Mouse (Mus musculus) ES-E14 (cell line): Measurements from ENCODE around the gene Smc6.

Source experiments
- HCFC1 ChIP-seq: IDR thresholded peaks from 2 replicates; pipeline ENCODE4 v1.6.1; 2012; ENCODE audit warnings: low read length, inconsistent platforms, borderline replicate concordance; ENCODE audit not compliant: insufficient read depth
- MAFK ChIP-seq: IDR thresholded peaks from 2 replicates; pipeline ENCODE4 v1.6.1; 2014; ENCODE audit warnings: mild to moderate bottlenecking, low read depth, low read length, inconsistent platforms; ENCODE audit not compliant: insufficient read depth
- ZNF384 ChIP-seq: IDR thresholded peaks from 2 replicates; pipeline ENCODE4 v1.6.1; 2012; ENCODE audit warnings: low read depth, low read length, inconsistent platforms

- TF ChIP-seq HCFC1 (no peak), MAFK (0 out of 2 replicates have a peak, but pooled peaks have one; percentile 26), ZNF384 (no peak)
Measured at GRCm38 (mm10) chr12:11306753-11307645, 41.3 kb downstream of the Smc6 start.
